Mouse (Mus musculus) lung, postnatal 25 days (tissue): ENCODE results near the gene Tmem210.

Experiments used
- DNase-seq: peaks from one replicate; pipeline ENCODE4 v3.0.0; 2022; ENCODE audit warnings: low spot score

Tmem210 gene

DNA sequence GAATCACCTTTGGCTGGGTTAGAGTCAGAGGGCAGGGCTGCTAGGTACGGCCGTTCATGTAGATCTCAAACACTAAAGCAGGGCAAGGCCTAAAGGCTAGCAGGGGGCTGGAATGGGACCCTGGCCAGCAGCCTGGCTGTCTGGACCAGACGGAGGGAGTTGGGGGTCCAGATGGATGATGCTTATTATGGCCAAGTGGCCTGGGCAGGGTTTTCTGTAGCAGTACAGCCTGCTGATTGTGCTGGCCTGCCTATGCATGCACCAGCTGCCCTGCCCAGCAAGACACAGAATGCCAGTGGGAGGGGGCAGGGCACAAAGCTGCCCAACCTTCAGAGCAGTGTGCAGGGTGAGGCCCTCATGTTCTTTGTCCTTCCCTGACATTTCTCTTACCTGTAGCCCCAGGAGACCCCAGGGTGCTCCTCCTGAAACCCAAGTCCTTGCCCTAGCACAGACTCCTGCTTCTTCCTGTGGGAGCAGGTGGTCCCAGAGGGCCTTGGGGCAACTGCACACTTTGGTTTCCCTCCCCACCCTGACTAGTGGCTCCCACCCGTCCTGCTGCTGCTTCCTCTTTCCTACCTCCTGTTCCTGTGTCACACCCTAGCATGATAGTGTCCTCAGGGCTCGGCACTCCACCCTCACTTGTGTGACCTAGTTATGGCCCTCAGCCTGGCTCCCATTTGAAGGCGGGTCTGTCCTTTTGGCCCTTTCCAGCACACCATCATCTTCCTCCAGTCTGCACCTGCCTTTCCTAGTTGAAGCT, 21.9 kb upstream of the Tmem210 start:
- no peak for DNase-seq

DNA sequence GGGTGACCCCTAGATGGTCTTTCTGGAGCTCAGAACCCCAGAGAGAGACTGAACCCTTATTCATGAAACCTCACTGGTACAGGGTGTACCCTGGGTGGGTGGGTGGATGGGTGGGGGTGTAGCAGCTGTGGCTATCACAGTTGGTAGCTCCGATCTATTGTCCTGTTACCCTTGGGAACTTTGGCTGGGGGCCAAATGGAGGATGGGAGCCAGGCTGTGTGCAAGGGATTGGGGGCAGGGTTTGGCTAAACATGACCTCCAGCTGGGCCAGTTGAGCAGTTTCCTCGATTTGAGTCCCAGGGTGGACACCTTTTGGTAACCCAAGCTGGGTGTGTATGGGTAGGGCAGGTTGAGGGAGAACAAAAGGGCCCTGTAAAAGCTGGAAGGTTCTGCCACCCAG, 21.2 kb upstream of the Tmem210 start:
- DNase-seq, result no peak

GRCm38 (mm10) chr2:25267241-25267640, 20.7 kb upstream of the Tmem210 start:
- DNase-seq, result no peak

- no peak for DNase-seq
Observed at GRCm38 (mm10) chr2:25267746-25268309, 20.1 kb upstream of the Tmem210 start.

DNA sequence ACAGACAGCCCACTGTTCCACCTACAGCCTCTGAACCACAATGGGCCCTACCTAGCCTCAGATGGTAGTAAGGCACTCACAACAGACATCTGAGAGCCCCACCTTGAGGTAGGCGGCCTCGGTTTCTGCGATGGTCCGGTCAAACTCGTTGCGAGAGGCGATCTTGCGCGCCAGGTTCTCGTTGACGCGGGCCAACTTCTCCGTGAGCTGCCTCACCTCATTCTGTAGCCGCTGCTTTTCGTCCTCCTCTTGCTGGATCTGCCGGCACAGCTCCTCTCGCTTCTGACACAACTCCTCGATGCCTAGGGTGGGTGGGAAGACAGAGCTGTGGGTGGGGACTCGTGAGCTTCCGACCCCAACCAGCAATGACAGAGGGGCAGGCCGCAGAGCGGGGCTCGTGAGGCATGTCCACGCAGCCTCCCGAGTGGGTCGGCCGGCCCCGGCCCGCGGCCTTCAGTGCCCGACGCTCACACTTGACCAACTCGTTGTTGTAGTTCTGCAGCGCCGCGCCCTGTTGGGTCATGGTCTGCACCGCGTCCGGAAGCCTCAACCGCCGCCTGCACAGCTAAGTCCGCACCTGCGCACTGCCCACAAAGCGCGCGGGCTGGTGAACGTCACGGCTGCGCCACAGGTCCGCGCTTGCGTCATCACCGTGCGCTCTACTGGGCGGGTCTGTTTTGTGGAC, 16.0 kb upstream of the Tmem210 start, which contains the start of the genes Ssna1 and Anapc2:
Ssna1 (minus strand) TSS at position 612 of the 685 bp plus-strand sequence.
Anapc2 (plus strand) TSS at position 652 of the 685 bp plus-strand sequence.
- peak; percentile 97 for DNase-seq

DNA sequence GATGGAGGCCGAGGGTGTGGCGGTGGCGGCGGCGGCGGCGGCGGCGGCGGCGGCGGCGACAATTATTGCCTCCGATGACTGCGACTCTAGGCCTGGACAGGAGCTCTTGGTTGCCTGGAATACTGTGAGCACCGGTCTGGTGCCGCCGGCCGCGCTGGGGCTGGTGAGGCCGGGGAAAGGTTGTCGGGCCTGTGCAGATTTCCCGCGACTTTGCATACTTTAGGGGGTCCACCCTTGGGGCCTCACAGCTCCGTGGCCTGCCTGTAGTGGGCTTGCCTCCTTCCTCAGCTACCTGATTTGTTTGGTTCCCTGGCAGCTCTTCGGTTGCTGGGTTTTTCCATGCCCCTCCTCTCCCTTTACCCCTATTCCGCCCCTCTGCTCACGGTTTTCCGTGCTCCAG, 15.4 kb upstream of the Tmem210 start:
- no peak for DNase-seq

GRCm38 (mm10) chr2:25273010-25273409, 14.9 kb upstream of the Tmem210 start:
- no peak for DNase-seq

DNA sequence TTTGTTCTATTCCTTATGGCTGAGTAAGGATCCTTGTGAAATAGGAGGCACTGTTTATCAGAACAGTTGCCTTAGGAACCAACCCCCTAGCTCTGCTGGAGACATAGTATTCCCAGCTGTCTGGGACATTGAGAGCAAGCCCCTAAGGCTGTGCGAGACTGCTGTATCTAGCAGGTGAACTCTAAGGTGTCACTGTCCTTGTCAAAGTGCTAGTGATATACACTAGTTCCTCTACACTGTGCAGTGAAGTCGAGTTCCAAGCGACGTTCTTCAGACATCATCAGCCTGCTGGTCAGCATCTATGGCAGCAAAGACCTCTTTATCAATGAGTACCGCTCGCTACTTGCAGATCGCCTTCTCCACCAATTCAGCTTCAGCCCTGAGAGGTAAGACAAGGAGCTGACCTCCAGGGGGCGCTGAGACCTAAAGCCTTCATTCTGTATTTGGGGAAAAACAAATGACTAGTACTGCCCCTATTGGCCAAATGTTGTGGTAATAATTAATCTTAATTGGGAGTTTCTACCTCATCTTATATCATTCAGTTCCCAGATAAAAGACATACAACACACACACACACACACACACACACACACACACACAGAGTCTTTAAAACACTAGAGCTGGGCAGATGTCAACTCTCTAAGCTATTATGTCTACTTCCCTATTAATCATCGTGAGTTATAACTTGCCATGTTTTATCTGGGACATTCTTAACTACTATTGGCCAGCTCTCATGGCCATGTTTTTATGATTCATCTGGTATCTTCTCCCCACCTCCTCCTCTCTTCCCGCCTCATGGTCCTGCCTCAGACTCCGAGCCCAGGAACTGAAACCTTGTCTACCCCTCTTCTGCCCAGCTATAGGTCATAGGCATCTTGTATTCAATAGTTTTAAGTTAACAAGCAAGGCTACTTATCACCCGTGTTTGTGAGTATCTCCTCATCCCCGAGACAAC, 8.7 kb upstream of the Tmem210 start:
- peak; percentile 88 for DNase-seq

DNA sequence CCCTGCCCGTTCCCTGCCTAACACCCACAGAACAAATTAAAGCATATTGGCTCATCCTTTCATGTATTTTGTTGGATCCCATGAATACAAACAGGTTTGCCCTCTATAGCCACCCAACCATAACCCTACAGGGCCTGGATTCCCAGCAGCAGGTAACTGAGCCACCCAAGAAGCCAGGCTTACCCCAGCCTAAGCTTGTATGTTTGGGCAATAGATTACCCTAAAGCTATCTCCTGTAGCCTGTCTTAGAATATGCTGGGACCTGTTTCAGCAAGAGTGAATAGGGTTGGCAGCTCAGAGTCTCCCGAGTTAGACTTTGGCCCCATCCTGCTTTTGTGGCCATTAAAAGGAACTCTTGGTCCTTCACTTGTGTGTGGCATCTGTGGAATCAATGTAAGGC, 2.4 kb upstream of the Tmem210 start:
- DNase-seq, result no peak

DNA sequence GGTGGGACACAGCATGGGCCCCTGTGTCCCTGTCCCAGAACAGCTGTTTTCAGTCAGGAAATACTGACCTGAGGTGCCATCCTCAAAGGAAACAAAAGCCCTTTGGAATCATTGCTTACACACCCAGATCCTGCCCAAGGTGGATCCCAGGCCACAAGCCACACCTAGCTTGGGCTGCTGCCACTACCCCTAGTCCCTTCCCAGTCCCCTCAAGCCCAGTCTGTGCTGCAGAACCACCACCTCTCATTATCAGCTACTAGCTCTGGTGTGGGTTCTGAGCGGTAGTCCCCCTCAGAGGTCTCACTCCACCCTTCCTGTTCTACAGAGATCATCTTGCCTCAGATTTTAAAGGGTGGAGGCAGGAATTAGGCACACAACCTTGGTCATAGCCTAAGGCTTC, 1.6 kb upstream of the Tmem210 start:
- no peak for DNase-seq

DNA sequence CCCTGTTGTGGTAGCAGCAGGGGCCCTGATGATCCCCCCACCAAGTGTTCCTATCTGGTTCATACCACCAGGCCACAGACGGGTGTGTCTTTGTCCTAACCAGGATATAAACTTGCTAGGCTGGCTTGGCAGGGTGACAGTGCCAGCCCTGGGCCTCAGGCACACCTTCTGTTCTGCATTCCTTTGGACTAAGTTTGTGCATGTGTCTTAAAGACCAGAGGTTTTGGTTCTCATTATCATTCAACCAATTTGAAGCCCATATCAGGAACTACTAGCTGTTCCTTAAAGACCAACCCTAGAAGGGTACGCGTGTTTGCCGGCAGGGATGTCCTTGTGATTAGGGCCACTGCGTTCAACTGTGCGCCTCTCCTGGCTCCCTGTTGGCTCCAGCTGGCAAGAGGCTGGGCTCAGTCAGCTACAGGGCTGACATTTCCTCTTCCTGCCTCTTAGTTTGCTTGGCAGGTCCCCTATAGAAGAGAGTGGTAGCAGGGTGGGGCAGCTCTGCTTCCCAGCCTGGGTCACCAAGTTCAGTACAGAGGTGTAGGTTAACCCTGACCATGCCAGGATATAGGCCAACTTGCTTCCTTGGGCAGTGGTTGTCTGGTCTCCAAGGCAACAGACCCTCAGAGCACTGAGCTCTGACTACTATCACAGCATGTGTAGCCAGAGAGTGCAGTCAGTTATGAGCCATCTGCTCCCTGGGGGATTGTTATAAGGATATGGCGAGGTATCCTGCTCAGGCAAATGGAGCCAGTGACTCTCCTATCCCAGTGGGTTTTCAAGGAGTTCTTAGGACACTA, 908 bp upstream of the Tmem210 start:
- peak; percentile 76 for DNase-seq

- DNase-seq, result no peak
Observed at GRCm38 (mm10) chr2:25288734-25289345, 895 bp downstream of the Tmem210 start.

DNA sequence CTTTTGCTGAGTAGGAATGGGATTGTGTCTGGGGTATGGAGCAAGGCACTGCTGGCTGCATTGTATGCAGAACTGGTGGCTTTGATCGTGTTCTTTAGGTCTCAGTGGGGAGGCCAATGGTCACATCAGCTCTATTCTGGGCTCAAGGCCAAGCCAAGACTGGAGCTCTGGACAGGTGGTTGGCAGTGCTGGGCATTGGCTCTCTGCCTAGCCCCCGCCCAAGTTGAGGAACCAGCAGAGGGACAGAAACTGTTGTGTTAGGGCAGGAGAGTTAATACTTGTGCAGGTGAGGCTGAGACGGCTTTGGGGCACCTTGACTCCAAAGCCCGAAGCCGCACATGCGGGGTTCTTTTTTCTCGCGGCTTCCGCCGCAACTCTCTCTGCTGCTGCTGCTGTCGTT, 1.7 kb downstream of the Tmem210 start, which contains the start of gene Lrrc26:
Lrrc26 (plus strand) TSS at position 265 of the 400 bp plus-strand sequence.
- DNase-seq, result peak; percentile 64

- no peak for DNase-seq
Observed at GRCm38 (mm10) chr2:25290101-25290815, 2.3 kb downstream of the Tmem210 start.

DNA sequence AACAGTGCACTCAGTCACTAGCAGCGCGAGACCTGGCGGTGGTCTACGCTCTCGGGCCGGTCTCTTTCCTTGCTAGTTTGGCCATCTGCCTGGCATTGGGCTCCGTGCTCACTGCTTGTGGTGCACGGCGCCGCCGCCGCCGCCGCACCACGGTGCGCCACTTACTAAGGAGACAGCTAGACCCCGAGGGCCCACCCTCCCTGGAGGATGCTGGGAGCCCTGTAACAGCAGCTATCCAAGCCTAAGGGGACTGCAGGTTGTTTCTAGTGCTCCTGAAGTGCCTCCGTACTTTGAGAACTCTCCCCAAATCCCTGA, 2.8 kb downstream of the Tmem210 start:
- DNase-seq, result no peak

DNA sequence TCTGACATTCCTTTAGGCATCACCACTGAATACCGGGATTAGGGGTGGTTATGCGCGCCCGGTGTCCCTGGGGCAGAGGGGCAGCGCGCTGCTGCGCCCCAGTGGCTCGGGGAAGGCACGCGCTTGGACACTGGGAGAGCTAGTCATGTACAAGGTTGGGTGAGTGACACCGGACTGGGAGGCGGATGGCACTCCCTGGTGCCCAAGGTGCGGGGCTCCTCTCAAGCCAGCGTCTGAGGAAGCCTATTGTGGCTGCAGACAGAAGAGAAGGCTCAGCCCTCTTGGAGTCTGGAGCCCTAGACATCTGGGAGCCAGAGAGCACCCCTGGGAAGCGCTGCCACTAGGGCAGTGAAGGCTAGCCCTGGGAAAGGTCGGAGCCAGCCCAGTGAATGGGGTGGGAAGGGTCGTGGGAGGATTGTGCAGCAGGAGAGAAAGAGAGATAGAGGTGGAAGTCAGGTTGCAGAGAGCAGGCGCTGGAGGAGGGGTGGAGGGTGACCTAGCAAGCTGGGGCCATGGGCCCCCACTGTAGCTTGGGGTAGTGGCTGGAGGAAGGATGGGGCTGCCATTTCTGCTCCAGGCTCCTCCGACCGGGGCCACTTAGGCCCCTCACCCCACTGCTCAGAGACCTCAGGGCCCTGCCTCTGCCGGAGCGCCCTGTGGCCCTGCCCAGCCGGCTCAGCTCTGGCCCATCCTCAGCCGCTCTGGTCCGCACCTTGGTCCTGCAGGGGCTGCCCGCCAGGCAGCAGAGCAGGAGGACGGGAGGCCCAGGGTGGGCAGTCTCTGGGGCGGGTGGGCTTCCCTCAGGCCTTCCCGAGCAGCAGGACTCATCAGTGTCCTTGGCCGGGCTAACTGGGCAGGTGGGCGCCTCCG, 3.5 kb downstream of the Tmem210 start:
- no peak for DNase-seq

DNA sequence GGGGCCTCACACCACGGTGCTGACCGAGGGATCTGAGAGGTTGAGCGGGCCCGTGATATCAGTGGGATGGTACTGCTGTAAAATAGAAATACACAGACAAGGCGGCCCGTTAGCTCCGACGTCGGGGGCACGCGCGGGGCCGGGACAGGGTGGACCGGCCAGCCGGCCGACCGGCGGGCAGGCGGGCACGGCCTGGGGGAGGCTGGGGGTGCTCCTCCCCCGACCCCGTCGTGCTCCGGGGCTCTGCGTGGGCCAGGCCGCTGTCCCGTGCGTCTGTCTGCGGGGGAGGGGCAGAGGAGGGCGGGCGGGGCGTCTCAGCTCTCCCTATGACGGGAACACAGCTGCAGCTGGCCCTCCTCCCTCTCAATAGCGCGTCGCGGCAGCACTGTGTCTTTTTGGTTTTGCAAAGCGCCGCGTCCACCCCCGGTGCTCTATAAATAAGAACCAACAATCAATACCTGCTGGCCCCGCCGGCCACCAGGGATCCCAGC, 4.2 kb downstream of the Tmem210 start:
- DNase-seq, result no peak

- DNase-seq, result peak; percentile 73
Observed at GRCm38 (mm10) chr2:25292856-25293255, 4.9 kb downstream of the Tmem210 start.

DNA sequence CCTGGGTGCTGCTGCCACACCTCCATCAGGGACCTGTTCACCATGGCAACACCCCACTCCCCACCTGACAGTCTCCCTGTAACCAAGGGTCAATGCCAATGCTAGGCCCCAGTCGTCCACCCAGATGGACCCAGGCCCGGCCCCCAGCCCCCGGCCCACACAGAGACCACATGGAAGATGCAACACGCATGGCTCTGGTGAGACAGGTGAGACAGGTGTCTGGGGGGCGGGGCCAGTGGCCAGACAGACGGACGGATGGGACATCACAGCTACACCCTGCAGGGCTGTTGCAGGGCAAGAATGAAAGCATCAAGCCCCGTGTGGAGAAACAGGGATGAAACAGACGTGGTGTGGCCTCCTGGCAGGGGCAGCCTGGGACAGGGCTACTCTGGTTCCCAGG, 5.8 kb downstream of the Tmem210 start:
- DNase-seq, result no peak
